Mouse (Mus musculus) cerebellum, adult 2 months (tissue): Measurements from ENCODE around the gene Rmdn3.

Experiments used
- CTCF ChIP-seq: fragments of 200-500 bp; IDR thresholded peaks from 2 replicates; pipeline ENCODE4 v1.5.1; 2011; ENCODE audit warnings: low read depth, mild to moderate bottlenecking, control low read depth, low read length, moderate library complexity, borderline replicate concordance; ENCODE audit not compliant: insufficient read depth
- POLR2A ChIP-seq: fragments of 200-500 bp; IDR thresholded peaks from 2 replicates; pipeline ENCODE4 v1.6.1; 2011; ENCODE audit warnings: low read length, control low read depth, borderline replicate concordance; ENCODE audit not compliant: insufficient read depth

DNA sequence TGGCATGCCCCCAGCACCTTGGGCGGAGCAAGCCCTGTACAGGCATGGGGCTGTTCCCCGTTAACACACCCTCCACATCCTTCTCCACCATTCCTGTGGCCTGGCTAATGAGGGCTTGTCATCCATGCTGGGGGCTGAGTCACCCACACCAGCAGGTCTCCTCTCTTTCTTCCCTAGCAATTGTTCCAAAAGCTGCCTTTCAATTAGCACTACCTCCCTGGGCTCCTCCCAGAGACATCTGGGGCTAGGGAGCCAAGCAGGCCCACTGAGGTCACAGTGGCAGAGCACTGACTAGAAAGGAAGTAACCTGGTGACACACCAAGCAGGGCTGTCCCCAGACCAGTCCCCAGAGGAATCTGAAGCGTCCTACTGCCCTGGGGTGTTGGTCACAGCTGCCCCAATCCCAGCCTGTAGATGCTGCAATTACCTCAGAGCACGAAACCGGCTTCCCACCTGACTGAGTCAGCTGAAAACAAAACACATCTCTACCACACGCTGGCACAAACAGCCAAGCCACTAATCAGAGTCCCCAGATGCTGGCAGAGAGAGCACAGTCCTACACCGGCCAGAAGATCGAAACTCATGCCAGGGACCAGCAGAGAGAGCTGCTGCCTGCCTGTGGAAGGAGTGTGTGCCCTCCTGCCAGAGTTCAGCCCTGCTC lies 17.3 kb upstream of the Rmdn3 start, which contains the start of gene Gm14137:
- TF ChIP-seq POLR2A (no peak), CTCF (no peak)
